Mouse (Mus musculus) CH12.LX (cell line): ENCODE measurements around the gene Sec22b. TPM values are rescaled to one million over a fixed set of nuclear protein-coding genes. Genes with fewer than 3 reads are reported as not detected.

Experiments used
- DNase-seq: peaks from one replicate; pipeline ENCODE4 v3.0.0-alpha.2; 2013; ENCODE audit errors: extremely low read depth
- H3K27ac ChIP-seq: 2 replicates; pipeline ENCODE4 v1.5.1; 2012; ENCODE audit warnings: low read depth, mild to moderate bottlenecking, control low read depth, moderate library complexity; ENCODE audit not compliant: insufficient read depth
- H3K27me3 ChIP-seq: replicated peaks from 2 replicates; pipeline ENCODE3; 2012; ENCODE audit warnings: inconsistent platforms
- H3K36me3 ChIP-seq, 2 experiments: replicated peaks in 1 of 2; 2 replicates each; pipeline versions ENCODE3 to v1.6.1; 2012; ENCODE audit warnings: inconsistent platforms in 1 of 2, low read length in 1 of 2, mild to moderate bottlenecking in 1 of 2, mixed read lengths in 1 of 2, moderate library complexity in 1 of 2; ENCODE audit not compliant: control insufficient read depth in 1 of 2, insufficient read depth in 1 of 2
- H3K4me1 ChIP-seq, 2 experiments: 2 replicates each; pipeline ENCODE4 v1.6.1; 2012; ENCODE audit warnings: inconsistent platforms in 1 of 2, moderate library complexity in 1 of 2; ENCODE audit not compliant: insufficient read depth in 2 of 2, control insufficient read depth in 1 of 2
- H3K4me2 ChIP-seq: 2 replicates; pipeline ENCODE4 v1.6.1; 2012; ENCODE audit warnings: low read depth, mild to moderate bottlenecking, control low read depth; ENCODE audit not compliant: poor library complexity, insufficient read depth, severe bottlenecking
- H3K4me3 ChIP-seq, 3 experiments: fragments of 150-350 bp in 1 of 3; sonication (generic) in 1 of 3; replicated peaks in 1 of 3; 2 replicates each; pipeline versions ENCODE3 to v1.5.1; 2011 to 2012; ENCODE audit warnings: low read depth in 2 of 3, low read length in 2 of 3, mild to moderate bottlenecking in 2 of 3, moderate library complexity in 2 of 3, control low read depth in 1 of 3, improper control_type of control experiment in 1 of 3, inconsistent platforms in 1 of 3, mixed read lengths in 1 of 3; ENCODE audit not compliant: poor library complexity in 1 of 3
- H3K79me2 ChIP-seq: replicated peaks from 2 replicates; pipeline ENCODE4 v1.6.1; 2012; ENCODE audit warnings: mild to moderate bottlenecking, moderate library complexity; ENCODE audit not compliant: control insufficient read depth, poor library complexity, insufficient read depth, severe bottlenecking; ENCODE audit errors: extremely low read depth
- H3K9ac ChIP-seq: 2 replicates; pipeline ENCODE4 v1.6.1; 2012; ENCODE audit warnings: low read depth, mild to moderate bottlenecking, control low read depth, moderate library complexity; ENCODE audit not compliant: insufficient read depth
- H3K9me3 ChIP-seq: replicated peaks from 2 replicates; pipeline ENCODE3; 2012; ENCODE audit warnings: low read length, inconsistent platforms, mixed read lengths
- BHLHE40 ChIP-seq: IDR thresholded peaks from 2 replicates; pipeline ENCODE4 v1.6.1; 2011; ENCODE audit warnings: mild to moderate bottlenecking, low read depth, low read length, improper control_type of control experiment
- CHD2 ChIP-seq: IDR thresholded peaks from 2 replicates; pipeline ENCODE4 v1.6.1; 2011; ENCODE audit warnings: low read length, improper control_type of control experiment
- CTCF ChIP-seq, 2 experiments: IDR thresholded peaks in 1 of 2; conservative IDR thresholded peaks in 1 of 2; 2 replicates each; pipeline ENCODE4 v1.5.1; 2011 to 2012; ENCODE audit warnings: low read depth in 2 of 2, low read length in 2 of 2, improper control_type of control experiment in 1 of 2, inconsistent platforms in 1 of 2, mild to moderate bottlenecking in 1 of 2, moderate library complexity in 1 of 2
- E2F4 ChIP-seq: IDR thresholded peaks from 2 replicates; pipeline ENCODE4 v1.6.1; 2011; ENCODE audit warnings: low read depth, low read length, improper control_type of control experiment; ENCODE audit not compliant: insufficient replicate concordance
- ELF1 ChIP-seq: IDR thresholded peaks from 2 replicates; pipeline ENCODE4 v1.6.1; 2014; ENCODE audit warnings: low read depth, mild to moderate bottlenecking, inconsistent platforms, low read length, improper control_type of control experiment
- GABPA ChIP-seq: IDR thresholded peaks from 2 replicates; pipeline ENCODE4 v1.6.1; 2012; ENCODE audit warnings: low read depth, low read length, improper control_type of control experiment, inconsistent platforms; ENCODE audit not compliant: insufficient replicate concordance
- IRF4 ChIP-seq: IDR thresholded peaks from 2 replicates; pipeline ENCODE4 v1.6.1; 2014; ENCODE audit warnings: low read depth, mild to moderate bottlenecking, inconsistent platforms, low read length, improper control_type of control experiment
- JUND ChIP-seq: conservative IDR thresholded peaks from 2 replicates; pipeline ENCODE4 v1.6.1; 2011; ENCODE audit warnings: low read depth, low read length, improper control_type of control experiment
- MAFK ChIP-seq: IDR thresholded peaks from 2 replicates; pipeline ENCODE4 v1.6.1; 2011; ENCODE audit warnings: low read length, improper control_type of control experiment; ENCODE audit not compliant: insufficient replicate concordance
- MAX ChIP-seq: IDR thresholded peaks from 2 replicates; pipeline ENCODE4 v1.6.1; 2011; ENCODE audit warnings: low read length, improper control_type of control experiment
- MEF2A ChIP-seq: IDR thresholded peaks from 2 replicates; pipeline ENCODE4 v1.6.1; 2014; ENCODE audit warnings: low read depth, mild to moderate bottlenecking, inconsistent platforms, low read length, improper control_type of control experiment, borderline replicate concordance
- MXI1 ChIP-seq: IDR thresholded peaks from 2 replicates; pipeline ENCODE4 v1.6.1; 2011; ENCODE audit warnings: mild to moderate bottlenecking, low read depth, low read length, improper control_type of control experiment
- NELFE ChIP-seq: IDR thresholded peaks from 2 replicates; pipeline ENCODE4 v1.6.1; 2011; ENCODE audit warnings: low read depth, low read length, improper control_type of control experiment
- NRF1 ChIP-seq: IDR thresholded peaks from 2 replicates; pipeline ENCODE4 v1.6.1; 2014; ENCODE audit warnings: low read depth, mild to moderate bottlenecking, inconsistent platforms, low read length, improper control_type of control experiment, moderate library complexity
- PAX5 ChIP-seq: IDR thresholded peaks from 2 replicates; pipeline ENCODE4 v1.6.1; 2012; ENCODE audit warnings: low read length, inconsistent platforms, mixed read lengths
- POLR2AphosphoS2 ChIP-seq: IDR thresholded peaks from 2 replicates; pipeline ENCODE4 v1.6.1; 2011; ENCODE audit warnings: low read depth, low read length, improper control_type of control experiment
- RAD21 ChIP-seq: IDR thresholded peaks from 2 replicates; pipeline ENCODE4 v1.6.1; 2011; ENCODE audit warnings: low read depth, mild to moderate bottlenecking, low read length, improper control_type of control experiment, moderate library complexity
- SIN3A ChIP-seq: IDR thresholded peaks from 2 replicates; pipeline ENCODE4 v1.6.1; 2012; ENCODE audit warnings: low read length, improper control_type of control experiment, inconsistent platforms
- TCF12 ChIP-seq: IDR thresholded peaks from 2 replicates; pipeline ENCODE4 v1.6.1; 2014; ENCODE audit warnings: low read depth, mild to moderate bottlenecking, inconsistent platforms, low read length, improper control_type of control experiment
- UBTF ChIP-seq: IDR thresholded peaks from 2 replicates; pipeline ENCODE4 v1.6.1; 2012; ENCODE audit warnings: low read depth, mild to moderate bottlenecking, inconsistent platforms, low read length, improper control_type of control experiment, moderate library complexity
- ZC3H11A ChIP-seq: IDR thresholded peaks from 2 replicates; pipeline ENCODE4 v1.6.1; 2012; ENCODE audit warnings: low read depth, mild to moderate bottlenecking, inconsistent platforms, low read length, improper control_type of control experiment
- ZKSCAN1 ChIP-seq: IDR thresholded peaks from 2 replicates; pipeline ENCODE4 v1.6.1; 2012; ENCODE audit warnings: low read depth, inconsistent platforms, low read length, improper control_type of control experiment, borderline replicate concordance
- ZMIZ1 ChIP-seq: IDR thresholded peaks from 2 replicates; pipeline ENCODE4 v1.6.1; 2012; ENCODE audit warnings: low read depth, mild to moderate bottlenecking, inconsistent platforms, low read length, improper control_type of control experiment
- dilution Hi-C: fragments of 300-500 bp; cut with MboI; formaldehyde crosslinking; loops from 2 replicates; pipeline ENCODE4 v1.14.3; 2020; ENCODE audit warnings: low sequenced_read_pairs; ENCODE audit not compliant: extremely low pct_unique_long_range_greater_than_20kb, extremely low pct_ligation_motif_present
- in situ Hi-C: fragments of 300-500 bp; cut with MboI; formaldehyde crosslinking; loops from 3 replicates; pipeline ENCODE4 v1.14.3; 2019; ENCODE audit warnings: low sequenced_read_pairs, low pct_ligation_motif_present, low pct_unique_long_range_greater_than_20kb, mixed read lengths
- polyA plus RNA-seq: library from polyadenylated mRNA; unstranded; fragments of >175 nt; gene quantifications from 2 replicates; pipeline ENCODE4 v1.2.1, GENCODE M21; 2012; ENCODE audit warnings: low read depth; ENCODE audit not compliant: insufficient read length
- total RNA-seq, 2 experiments: library from RNA; depleted of rRNA; stranded (reverse); fragments of 300-350 nt in 1 of 2; fragments of >200 nt in 1 of 2; gene quantifications; 2 replicates each; pipeline ENCODE4 v1.2.3; 2012 to 2014

Sec22b gene
- total and polyA plus RNA-seq, 3 experiments = 42.6 to 82.8 (median 82.4) TPM

DNA sequence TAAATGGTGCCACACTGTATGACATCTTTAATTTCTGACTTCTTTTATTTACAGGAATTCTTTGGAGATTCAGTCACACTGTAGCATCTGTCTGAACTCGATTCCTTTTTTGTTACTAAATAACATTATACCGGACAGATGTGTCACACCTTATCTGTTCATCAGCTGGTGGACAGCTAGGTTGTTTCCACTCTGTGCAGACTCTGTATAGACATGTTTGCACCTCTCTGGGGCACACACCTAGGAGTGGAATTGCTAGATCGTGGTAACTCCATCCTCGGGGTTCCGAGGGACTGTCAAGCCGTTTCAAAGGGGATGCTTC is 36.9 kb downstream of the Sec22b start:
- Histone ChIP-seq H3K36me3 (no peaks in the 10 kb centered on the region), H3K27ac (no peak overlapping the region), H3K4me2 (no peak overlapping the region), H3K27me3 (peaks cover 8% of the 10 kb centered on the region), H3K9ac (no peak overlapping the region), H3K79me2 (no peaks in the 10 kb centered on the region), H3K4me3 (no peak overlapping the region), H3K9me3 (peaks cover 5% of the 10 kb centered on the region), H3K4me1 (peaks cover 3 to 36% of the 10 kb centered on the region in 2 experiments; a peak in 3 of 4 replicates)
- TF ChIP-seq E2F4 = no peak
- TF ChIP-seq MAX = no peak
- TF ChIP-seq MEF2A = no peak
- TF ChIP-seq MAFK = no peak
- no peak for TF ChIP-seq NRF1
- no peak for TF ChIP-seq IRF4
- TF ChIP-seq CTCF (conservative IDR thresholded peaks at IDR 0.05 in 1 of 2, IDR thresholded peaks at IDR 0.05 in 1 of 2; ENCODE audit: low read depth in 2 of 2, low read length in 2 of 2) = no peak
- no peak for TF ChIP-seq UBTF
- TF ChIP-seq PAX5 = no peak
- TF ChIP-seq POLR2AphosphoS2 = no peak
- TF ChIP-seq ELF1 = no peak
- no peak for TF ChIP-seq JUND
- no peak for TF ChIP-seq ZC3H11A
- no peak for DNase-seq
- in situ Hi-C loops = no loop called here
- dilution Hi-C loops = no loop called here

DNA sequence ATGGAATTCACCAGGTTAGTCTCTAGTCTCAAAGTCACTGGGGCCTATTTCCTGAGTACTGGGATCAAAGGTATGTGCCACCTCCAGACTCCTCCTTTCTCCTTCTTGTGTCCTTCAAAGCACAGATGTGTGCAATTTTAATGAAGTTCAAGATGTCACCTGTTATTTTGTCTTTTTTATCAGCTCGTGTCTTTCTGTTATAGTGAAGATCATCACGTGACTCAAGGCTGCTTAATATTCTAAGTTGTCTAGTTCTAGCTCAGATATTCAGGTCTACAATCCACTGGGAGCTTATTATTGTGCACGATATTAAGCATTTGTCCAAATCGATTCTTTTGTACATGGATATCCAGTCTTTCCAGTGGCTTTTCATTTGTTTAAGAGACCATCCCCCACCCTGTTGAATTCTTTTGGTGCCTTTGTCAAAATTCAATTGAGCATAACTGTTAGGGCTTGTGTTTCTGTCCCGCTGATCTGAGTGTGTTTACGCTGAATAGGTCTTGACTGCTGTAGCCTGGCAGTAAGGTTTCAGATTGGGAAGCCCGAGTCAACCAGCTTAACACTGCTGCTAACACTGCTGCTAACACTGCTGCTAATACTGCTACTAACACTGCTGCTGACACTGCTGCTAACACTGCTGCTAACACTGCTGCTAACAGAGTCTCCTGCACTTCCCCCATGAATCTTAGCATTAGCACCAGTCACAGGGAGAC is 38.0 kb downstream of the Sec22b start:
- in situ Hi-C loops = no loop called here
- TF ChIP-seq GABPA (no peak), BHLHE40 (no peak), MXI1 (no peak), TCF12 (no peak), UBTF (no peak), RAD21 (no peak), NELFE (no peak), NRF1 (no peak), POLR2AphosphoS2 (no peak), ZMIZ1 (no peak), ZKSCAN1 (no peak), CHD2 (no peak), SIN3A (no peak)
- TF ChIP-seq, all 38 proteins: peak for 0
- no peak overlapping the region for H3K27ac ChIP-seq
- no peaks in the 10 kb centered on the region for H3K36me3 ChIP-seq
- H3K79me2 ChIP-seq = no peaks in the 10 kb centered on the region
- DNase-seq = no peak
- H3K4me3 ChIP-seq = no peak overlapping the region
- H3K27me3 ChIP-seq = peaks cover 8% of the 10 kb centered on the region
- dilution Hi-C loops = no loop called here
- H3K9ac ChIP-seq = no peak overlapping the region
- H3K9me3 ChIP-seq = peaks cover 5% of the 10 kb centered on the region
- H3K4me1 ChIP-seq = peaks cover 0 to 25% of the 10 kb centered on the region in 2 experiments; a peak in 2 of 4 replicates
- H3K4me2 ChIP-seq = no peak overlapping the region
